Mouse (Mus musculus) forelimb bud, embryonic 11.5 days (tissue): ENCODE measurements around the gene Tshz2.
"Not testable (repeated sequence)": the region's sequence is repeated elsewhere in the genome, so short reads cannot be mapped to it uniquely, and the experiment has no call there.

Experiments
- DNase-seq: peaks from one replicate; pipeline ENCODE4 v3.0.0-alpha.2; 2012; ENCODE audit warnings: low read depth, low spot score

The Tshz2 gene

DNA sequence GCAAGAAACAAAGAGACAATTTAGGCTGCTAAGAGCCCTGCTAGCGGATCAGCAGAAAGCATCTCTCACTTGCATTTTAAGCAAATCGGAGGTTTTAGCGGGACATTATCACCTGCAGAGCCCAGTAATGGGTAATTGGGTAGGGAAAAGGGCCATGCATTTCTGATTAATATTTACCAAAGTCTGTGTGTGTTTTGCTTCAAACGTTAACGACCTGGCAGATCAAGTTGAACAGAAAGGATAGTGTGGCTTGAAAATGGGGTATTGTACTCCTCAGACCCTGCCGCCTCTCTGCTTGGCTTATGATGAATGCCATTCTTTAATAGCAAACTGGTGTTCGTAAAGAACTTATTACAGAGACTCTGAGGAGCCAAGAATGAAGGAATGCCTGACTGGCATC, 122.3 kb downstream of the Tshz2 start:
- DNase-seq = peak; percentile 49

DNA sequence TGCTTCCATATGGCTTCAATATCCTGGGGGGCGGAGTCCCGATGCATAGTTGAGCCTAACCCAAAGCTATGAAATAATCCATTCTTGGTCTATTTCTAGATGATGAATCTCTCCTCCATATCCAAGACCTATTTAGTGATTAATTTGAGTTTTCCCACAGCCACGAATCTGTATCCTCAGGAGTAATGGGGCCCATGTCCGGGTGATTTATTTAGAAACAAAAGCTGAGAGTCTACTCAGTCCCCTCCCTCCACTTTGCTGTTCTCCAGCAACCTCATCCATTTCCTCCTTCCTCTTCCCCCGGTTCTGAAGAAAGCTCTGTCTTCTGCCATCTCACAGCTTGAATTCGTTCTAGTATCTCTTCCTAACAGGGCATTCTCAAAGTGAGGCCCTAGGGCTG, 125.3 kb downstream of the Tshz2 start:
- DNase-seq = no peak

DNA sequence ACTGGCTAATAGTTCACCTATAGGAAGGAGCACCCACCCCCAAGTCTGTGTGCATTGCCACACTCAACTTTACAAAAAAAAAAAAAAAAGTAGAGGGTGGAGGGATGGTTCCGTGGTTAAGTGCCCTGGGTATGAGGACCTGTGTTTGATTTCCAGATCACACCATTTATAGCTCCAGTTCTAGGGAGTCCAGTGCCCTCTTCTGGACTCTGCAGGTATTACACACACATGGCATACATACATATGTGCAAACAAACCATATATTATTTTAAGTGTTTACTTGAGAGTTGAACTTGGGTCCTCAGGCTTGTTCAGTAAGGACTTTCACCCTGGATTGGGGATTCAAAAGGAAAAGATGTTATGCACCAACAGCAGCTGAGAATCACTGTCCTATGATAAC, 127.3 kb downstream of the Tshz2 start:
- no peak for DNase-seq

DNA sequence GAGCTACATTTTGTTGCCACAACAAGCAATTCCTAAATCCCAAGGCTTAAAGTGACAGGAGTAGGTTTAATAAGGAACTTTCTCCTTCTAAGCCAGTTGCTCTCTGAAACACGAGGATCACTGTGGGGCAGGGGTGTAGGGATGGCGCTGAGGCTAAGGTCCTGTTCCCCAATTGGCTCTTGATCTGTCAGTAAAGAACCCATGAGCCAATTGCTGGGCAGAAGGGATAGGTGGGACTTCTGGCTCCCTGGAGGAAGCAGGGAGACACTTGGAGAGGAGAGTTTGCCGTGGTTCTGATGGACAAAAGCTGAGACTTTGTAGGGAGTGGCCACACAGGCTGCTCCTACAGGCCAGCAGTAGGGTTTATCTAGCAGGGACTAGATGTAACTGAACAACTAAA, 128.9 kb downstream of the Tshz2 start:
- DNase-seq = no peak

DNA sequence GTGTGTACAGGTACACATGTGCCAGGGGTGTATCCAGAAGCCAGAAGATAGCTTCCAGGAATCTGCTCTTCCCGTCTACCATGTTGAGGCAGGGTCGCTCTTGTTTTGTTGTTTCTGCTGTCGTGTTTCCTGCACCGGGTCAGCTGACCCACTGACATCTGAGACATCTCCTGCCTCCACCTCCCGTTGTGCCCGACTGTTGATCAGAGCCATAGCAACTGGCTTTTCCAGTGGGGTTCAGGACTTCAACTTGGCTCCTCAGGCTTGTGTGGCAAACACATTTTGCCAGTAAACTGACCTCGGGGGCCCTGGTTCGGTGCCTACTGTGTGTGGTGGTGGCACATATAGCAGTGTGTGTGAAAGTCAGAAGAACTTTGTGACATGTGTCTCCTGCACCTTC, 129.5 kb downstream of the Tshz2 start:
- DNase-seq = no peak

DNA sequence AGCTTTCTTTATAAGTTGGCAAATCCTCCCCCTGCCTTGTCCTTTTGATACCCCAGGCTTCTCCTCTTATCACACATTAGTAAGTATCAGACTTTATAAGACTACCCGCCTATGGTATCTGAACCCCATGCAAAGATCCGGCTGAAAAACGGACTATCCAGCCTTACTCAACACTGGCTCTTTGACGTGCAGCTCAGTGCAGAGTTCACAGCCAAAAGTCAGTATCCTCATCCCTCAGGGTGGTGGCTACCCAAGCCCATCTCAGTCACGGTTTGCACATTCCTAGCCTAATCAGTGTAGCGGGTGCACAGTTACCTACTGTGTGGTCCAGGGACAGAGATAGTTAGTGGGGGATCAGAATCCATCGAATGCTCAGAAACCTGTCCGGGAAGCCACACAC, 130.9 kb downstream of the Tshz2 start:
- no peak for DNase-seq

DNA sequence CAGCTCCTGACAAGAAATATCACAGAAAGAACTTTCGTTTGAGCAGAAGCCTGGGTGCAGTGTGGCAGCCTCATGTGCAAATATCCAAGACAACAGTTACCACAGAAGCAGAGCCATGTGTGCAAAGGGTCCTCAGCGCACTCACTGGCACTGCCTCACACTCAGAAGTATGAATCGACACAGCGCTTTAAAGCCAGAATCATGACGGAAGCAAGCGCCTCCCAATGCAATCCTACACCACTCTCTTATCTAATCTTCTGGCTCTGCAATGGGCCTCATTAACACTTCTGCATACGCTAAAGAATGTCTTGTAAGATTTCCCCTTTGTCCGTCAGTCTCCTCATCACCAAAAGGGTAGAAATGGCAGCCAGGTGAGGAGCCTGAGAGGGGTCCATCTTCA, 133.4 kb downstream of the Tshz2 start:
- no peak for DNase-seq

DNA sequence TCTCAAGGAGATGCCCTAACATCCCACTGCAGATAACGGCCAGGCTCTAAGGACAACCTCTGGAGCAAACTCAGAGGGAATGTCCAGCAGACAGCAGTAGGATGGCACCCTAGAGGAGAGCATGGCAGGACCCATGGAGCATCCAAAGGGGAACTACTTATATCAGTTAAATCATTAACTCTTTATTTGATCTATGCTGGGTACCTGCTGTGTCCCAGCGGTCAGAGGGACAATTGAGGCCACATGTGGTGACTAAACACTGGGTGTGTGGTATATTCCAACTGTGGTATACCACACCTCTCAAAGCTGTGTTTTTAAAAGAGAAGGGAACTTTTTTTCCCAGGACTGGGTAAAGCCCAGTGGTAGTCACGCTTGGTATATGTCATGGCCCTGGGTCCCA, 134.5 kb downstream of the Tshz2 start:
- no peak for DNase-seq

DNA sequence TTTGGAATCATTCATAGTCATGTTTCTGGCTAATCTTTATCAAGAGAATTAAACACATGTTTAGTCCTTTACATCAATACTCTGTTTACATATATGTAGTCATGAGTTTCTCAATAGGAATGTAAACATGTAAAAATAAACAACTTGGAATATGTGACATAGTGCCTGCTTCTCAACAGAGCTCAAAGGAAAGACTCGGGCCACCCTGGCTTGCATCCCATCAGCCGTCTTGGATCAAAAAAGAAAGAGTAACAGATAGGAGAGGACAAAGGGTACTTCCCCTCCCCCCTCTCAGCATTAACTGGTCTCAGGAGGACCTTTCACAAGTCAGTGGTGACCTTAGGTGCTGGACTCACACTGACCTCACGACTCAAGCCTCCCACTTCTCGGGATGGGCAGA, 142.3 kb downstream of the Tshz2 start:
- no peak for DNase-seq

DNA sequence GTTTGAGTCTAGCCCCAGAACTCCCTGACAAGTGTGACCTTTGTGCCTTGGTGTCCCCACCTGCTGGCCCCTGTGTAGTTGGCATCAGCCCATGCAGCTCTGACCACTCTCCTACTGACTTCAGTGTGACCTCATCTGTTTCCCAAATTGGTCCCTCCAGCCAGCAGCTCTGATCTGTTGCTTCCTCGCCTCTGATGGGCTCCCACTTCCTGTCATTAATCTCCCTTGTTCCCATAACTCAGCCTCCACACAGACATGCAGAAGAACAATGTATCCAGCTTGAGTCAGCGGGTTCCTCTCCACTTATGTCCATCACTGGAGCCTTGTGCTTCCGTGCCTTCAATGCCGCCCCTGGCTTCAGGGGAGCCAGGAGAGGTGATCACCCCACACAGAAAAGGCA, 144.4 kb downstream of the Tshz2 start:
- DNase-seq = no peak

DNA sequence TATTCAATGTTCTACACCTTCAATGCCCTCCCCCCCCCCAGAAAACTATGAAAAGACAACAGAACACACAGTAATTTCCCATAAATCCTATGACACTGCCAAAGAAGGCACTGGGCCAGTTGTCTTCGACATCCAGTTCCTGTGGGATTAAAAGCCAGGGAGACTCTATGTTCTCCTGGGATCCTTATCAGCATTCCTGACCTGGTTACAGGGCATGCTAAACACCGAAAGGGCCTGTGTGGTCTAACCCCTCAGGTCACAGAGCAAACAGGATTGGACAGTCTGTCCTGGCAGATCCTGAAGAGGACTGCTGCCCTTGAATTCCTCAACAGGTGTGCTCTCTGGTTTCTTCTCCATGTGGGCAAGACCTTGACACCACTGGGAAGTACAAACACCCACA, 145.0 kb downstream of the Tshz2 start:
- DNase-seq = no peak

DNA sequence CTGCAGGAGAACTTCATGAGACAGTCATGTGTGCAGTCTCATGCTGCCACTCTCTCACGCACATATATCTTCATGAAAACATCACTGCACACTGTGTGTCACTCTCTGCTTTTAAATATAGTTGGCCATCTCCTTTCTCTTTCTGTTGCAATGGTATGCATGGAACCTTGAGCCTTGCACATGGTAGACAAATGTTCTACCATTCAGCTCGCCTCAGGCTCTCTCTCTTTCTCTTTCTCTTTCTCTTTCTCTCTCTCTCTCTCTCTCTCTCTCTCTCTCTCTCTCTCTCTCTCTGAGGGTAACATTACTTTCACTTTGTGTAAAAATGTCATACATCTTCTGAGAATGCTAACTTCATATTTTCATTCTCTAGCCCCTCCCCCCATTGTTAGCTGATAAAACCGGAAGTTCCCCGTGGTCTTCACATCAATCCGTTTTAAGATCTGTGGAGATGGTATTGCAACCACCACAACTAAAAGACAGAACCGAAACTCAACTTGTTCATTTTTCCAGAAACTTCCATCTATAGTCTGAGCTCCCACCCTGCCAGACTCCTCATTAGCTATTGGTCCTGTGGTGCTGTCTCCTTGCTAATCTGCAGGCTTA, 146.0 kb downstream of the Tshz2 start:
- no peak for DNase-seq

DNA sequence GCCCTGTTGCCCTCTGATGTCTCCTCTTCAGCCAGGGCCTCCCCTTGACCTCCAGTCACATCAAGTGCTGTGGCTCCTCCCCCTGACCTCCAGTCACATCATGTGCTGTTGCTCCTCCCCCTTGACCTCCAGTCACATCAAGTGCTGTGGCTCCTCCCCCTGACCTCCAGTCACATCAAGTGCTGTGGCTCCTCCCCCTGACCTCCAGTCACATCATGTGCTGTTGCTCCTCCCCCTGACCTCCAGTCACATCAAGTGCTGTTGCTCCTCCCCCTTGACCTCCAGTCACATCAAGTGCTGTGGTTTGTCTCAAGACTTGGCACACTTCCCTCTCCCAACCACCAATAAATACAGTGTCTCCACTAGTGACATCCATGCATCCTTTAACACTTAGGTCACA, 148.9 kb downstream of the Tshz2 start:
- DNase-seq = not testable (repeated sequence)

DNA sequence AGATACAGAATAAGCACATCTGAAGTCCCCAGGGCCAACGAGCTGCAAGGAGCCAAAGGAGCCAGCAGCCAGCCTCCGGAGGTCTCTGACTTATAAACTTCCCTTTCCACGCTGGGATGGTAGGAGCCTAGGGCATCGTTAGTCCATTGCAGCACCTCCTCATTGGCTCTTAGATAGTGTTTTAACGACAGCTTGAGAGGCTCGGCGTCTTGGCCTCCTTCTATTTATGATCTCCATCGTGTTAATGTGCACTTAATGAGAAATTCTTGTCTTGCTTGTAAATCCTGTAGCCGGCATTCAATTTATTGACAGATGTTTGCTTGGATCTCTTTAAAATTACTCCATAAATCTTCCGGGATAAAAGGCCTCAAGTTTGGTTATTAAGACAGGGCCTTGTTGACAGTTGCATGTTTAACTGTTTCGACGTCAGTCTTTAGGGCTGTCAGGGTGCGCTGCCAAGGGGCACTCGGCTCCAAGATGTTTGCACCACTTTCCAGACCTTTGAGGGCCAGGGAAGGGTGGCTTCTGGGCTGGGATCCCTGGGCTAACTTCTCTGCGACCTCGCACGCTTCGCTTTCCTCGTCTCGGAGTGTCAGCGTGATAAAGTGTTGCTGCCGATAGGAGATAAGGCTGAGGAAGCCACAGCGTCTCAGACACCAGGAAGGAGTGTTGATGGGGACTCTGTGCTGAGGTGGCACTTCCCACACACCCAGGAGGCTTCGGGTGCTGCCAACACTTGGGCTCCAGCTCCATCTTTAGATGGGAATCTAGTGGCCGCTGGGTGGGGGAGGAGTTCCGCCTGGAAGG, 150.3 kb downstream of the Tshz2 start:
- peak; percentile 53 for DNase-seq

DNA sequence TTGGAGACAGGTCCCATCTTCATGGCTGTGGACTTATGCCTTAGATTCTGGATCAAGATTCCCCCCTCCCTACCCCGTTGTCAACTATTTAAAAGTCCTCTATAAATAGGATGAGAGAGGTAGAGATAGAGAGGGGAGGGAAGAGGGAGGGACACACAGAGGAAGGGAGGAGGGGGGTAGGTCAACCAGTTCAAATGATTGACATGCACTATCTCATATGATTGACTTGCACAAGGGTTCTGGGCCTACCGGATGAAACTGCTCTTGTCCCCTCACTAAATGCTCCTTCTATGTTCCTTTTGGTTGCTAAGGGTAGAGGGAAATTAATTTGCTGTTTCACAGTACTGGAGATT, 150.8 kb downstream of the Tshz2 start:
- DNase-seq = no peak

DNA sequence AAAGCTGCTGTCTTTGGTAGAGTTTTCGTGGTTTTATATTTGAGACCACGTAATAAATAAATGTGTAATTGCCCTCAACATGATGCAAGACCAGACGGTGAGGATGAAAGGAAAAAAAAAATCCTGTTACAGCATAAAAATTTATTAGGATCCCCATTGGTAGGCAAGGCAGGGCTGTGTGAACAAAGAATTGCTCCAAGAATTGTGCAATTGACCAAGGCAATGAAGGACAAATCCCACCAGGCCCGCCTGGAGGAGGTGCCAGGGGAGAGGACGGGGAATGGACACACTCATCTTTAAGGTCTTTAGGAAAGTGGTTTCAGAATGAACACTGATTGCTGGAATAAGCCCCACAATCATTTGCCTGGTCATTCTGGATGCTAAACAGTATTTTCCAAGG, 154.6 kb downstream of the Tshz2 start:
- no peak for DNase-seq

DNA sequence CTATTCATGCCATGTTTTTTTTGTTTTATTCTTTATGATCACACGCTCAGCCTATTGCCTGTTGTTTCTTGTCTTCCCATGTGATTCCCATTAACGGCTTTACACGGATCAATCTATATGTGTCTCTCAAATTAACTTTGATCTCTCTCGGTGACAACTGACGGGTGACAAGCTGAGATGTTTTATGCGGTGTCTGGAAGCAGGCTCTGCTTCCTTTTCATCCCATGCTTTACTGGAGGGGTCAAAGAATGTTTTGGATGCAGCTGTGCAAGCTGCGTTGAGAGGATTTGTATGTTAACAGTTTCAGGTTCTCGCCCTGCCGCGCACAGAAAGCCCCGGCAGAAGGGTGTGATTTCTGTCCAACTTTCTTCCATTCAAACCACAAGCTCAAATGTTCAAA, 155.1 kb downstream of the Tshz2 start:
- peak; percentile 64 for DNase-seq

DNA sequence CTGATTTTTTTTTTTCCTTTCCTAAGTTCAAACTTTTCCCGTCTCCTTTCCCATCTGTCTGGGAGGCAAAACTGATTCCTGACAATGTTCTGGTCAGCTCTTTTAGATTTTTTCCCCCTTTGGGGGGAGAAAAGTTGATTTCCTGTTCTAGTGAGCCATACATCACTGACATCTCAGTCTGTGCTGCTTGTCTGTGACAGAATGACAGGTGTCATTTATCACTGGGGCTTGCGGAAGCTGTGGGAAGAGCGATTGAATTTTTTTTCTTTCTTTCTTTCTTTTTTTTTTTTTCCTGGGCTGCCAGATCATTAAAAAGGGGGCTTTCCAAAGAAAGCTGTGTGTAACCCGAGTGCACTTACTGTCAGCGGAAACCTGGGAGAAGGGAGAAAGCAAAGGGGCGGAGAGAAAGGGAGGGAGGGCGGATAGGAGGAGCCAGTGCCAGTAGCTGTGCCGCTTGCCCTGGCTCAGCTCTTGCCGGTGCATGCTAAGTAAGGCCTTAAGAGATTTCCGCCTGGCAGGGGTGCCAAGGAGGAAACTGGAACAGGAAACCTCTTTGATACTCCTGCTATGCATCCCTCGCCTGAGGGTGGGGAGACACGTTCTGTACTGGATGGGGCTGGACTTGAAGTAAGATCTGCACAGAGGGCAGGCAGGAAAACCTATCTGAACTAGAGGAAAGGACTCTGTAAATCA, 157.8 kb downstream of the Tshz2 start:
- peak; percentile 84 for DNase-seq

DNA sequence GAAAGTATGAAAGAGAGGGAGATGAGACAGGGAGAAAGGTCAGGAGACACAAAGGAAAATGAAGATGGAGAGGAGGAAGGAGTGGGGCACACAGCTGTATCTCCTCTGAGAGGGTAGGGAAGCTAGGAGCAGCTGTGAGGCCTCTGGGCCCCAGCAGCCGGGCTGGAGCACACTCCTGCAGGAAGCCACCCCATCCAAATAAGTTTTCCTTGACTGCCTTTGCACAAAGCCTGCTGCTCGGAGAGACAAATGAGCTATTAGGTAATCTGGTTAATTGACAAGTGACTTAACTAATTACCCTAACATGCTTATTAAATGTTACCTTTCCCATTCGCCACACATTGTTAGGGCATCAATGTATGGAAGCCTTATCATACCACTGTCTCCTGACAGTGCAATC, 159.9 kb downstream of the Tshz2 start:
- DNase-seq = no peak

DNA sequence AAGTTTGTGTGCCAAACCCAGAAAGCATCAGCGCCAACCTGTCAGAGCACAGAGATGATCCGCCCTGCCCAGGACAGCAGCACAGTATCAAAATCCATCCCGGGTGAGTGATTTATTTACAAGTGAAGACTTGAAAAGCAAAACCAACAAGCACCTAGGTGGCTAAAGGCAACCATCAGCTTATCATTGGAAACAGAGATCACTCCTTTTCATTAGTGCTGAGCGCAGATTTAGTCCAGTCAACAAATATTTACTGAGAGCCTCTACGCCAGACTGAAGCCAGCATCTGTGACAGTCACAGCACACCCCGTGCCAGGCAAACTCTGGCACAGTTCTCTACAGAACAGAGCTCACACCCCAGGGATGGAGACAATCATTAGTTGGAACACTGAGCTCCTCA, 169.4 kb downstream of the Tshz2 start:
- DNase-seq = no peak

DNA sequence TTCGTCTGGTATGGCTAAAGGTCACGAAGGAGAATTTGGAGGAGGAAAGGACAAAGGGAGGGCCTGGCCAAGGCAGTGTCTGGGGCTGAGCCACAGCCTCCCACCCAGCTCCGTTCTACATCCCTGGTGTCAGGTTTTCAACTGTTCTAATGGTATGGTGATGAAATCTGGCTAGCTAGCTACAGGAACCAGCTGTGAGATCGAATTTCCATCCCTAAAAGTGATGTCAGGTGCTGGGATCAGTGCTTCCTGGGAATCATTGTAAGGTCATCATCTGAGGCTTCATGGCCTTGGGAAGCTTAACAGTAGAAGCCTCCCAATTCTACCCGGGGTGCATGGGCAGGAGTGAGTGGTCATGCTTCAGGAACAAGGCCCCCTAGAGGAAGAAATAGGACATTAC, 171.6 kb downstream of the Tshz2 start:
- DNase-seq = peak; percentile 59

DNA sequence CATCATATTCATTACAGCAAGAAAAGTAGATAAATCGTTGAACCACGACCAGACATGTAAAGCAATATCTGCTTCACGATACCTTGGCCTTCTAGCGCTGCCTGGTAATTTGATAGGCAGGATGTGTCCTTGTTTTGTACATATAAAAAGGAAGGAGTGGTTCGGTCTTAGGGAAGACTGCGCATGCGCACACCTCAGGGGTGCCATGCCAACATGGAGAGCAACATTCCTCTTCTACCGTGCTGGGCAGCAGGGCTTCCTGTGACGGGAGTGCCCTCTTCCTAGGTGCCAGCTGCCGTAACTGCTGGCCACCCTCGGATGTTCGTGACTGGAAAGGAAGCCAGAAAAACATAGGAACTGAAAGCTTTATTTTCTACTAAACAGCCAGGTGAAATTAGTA, 172.7 kb downstream of the Tshz2 start:
- no peak for DNase-seq

DNA sequence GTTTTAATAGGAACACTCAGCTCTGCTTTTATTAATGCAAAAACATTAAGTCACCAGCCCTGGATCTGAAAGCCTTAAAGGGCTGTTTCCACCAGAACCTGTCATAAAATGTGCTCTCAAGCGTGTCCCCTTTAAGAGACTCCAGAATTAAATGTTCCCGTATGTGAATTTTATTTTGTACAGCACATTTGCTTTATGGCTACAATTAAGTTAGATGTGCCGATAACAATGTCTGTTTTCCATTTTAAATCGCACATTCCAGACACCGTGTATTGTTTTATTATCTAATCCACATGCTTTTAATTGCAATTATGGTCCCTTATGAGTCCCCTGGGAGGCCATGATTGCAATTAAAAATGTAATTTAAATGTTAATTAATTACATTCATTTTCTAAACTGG, 178.8 kb downstream of the Tshz2 start:
- peak; percentile 71 for DNase-seq
